Mouse (Mus musculus) brain, embryonic 14.5 days (tissue): ENCODE data around the gene Sh3pxd2a.

Source experiments
- CTCF ChIP-seq: fragments of 200-500 bp; IDR thresholded peaks from 2 replicates; pipeline ENCODE4 v1.5.1; 2012; ENCODE audit warnings: inconsistent platforms, mild to moderate bottlenecking, moderate library complexity, borderline replicate concordance; ENCODE audit not compliant: insufficient read depth, insufficient read length; ENCODE audit errors: extremely low read depth
- POLR2A ChIP-seq: fragments of 200-500 bp; IDR thresholded peaks from 2 replicates; pipeline ENCODE4 v1.6.1; 2012; ENCODE audit warnings: mild to moderate bottlenecking, inconsistent platforms, borderline replicate concordance; ENCODE audit not compliant: poor library complexity, insufficient read depth, insufficient read length, severe bottlenecking; ENCODE audit errors: extremely low read depth

GRCm38 (mm10) chr19:47306917-47307315, 157.3 kb downstream of the Sh3pxd2a start:
- TF ChIP-seq POLR2A = no peak
- TF ChIP-seq CTCF = no peak
